Mouse (Mus musculus) ES-Bruce4 (cell line): ENCODE results near the gene Gas7.

Experiments used
- CTCF ChIP-seq: IDR thresholded peaks from one replicate; pipeline ENCODE4 v1.8.1; 2011; ENCODE audit warnings: low read depth, low read length
- EP300 ChIP-seq: IDR thresholded peaks from 2 replicates; pipeline ENCODE4 v1.6.1; 2011; ENCODE audit warnings: low read depth, low read length; ENCODE audit not compliant: insufficient read depth
- POLR2A ChIP-seq: IDR thresholded peaks from one replicate; pipeline ENCODE4 v1.8.1; 2011; ENCODE audit warnings: low read length; ENCODE audit not compliant: insufficient read depth

GRCm38 (mm10) chr11:67604481-67604880 is 149.2 kb downstream of the Gas7 start:
- TF ChIP-seq CTCF (no peak), POLR2A (no peak), EP300 (no peak)
